Mouse (Mus musculus): Measurements from ENCODE around the gene Cryz. TPM values are rescaled to one million over a fixed set of nuclear protein-coding genes. Genes with fewer than 3 reads are reported as not detected.
A peak's percentile ranks its signal among the peaks of the same experiment; 100 is the strongest.

The Cryz gene
- polyA plus RNA-seq, 1 experiment from 2014 or later, result 9.2 TPM

DNA sequence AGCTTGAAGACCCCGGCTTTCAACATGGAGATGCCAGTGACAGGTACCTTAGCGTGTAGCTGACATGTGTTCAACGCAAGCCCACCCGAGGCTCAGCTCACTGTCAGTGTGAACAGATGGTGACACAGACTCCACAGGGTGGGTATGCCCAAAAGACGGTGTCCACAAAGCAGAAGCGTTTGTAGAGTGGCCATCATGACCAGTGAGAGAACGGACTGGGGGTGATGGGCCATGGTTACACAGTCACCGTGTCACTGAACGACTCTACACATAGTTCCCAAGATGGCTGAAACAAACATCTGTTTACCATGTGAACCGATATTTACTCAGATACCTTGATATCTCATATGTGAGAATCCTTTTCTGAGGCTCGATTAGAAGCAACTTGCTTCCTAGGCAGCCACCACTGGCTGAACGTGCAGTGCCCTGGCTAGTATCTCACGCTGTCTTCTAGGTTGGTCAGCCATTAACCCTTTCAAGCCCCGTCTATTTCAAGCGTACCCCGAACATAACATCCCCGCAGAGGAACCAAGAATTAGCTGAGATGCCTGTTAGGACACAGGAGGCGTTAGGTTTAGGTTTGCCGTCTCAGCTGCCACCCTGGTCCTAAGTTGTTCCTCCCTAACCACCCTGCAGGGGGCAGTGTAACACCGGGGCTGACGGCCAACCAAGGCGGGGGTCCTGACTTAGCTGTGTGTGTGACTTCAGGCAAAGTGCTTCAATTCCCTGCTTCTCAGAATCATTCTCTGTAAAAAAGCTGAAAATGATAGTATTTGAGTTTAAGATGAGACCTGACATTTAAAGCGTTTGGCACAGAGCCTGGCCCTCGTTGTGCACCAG is 56.3 kb downstream of the Cryz start:
- Histone ChIP-seq H3K4me1 (replicated peaks) (0 out of 2 replicates have a peak, but pooled peaks cover 3% of the 10 kb centered on the region), H3K27me3 (peaks cover 29% of the 10 kb centered on the region), H3K9ac (no peak overlapping the region), H3K9me3 (replicated peaks) (no peaks in the 10 kb centered on the region), H3K36me3 (no peaks in the 10 kb centered on the region), H3K4me2 (no peak overlapping the region), H3K4me3 (no peak overlapping the region), H3K27ac (no peak overlapping the region)
- ATAC-seq (replicated peaks; ENCODE audit: insufficient number of reproducible peaks, insufficient read depth, low FRiP score, low read depth), result no peak
- 42% methylated on average over 24 of the region's 24 CpGs for WGBS

DNA sequence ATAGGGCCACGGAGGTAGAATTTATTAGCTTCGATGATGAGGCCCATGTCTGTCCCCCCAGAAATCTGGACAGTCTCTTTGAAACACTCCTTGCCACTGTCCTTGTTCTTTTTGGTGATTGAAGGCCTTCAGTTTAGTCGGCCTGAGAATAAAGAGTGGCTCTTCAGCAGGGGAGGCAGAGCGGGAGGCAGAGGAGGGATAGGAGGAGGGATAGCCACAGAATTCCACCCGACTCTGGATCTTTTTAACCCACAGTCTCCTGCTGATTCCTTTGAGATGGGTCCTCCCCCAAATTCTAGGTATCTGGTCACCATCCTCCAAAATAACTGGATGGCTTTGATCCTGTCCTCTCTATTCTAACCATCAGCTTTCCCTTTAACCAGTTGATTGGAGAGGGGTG is 56.9 kb downstream of the Cryz start:
- ATAC-seq (replicated peaks; ENCODE audit: insufficient number of reproducible peaks, insufficient read depth, low FRiP score, low read depth), result no peak
- Histone ChIP-seq H3K9me3 (replicated peaks) (no peaks in the 10 kb centered on the region), H3K27ac (no peak overlapping the region), H3K4me1 (replicated peaks) (0 out of 2 replicates have a peak, but pooled peaks cover 3% of the 10 kb centered on the region), H3K36me3 (no peaks in the 10 kb centered on the region), H3K4me2 (no peak overlapping the region), H3K9ac (no peak overlapping the region), H3K4me3 (no peak overlapping the region), H3K27me3 (peaks cover 29% of the 10 kb centered on the region)
- 68% methylated on average over 5 of the region's 5 CpGs for WGBS

DNA sequence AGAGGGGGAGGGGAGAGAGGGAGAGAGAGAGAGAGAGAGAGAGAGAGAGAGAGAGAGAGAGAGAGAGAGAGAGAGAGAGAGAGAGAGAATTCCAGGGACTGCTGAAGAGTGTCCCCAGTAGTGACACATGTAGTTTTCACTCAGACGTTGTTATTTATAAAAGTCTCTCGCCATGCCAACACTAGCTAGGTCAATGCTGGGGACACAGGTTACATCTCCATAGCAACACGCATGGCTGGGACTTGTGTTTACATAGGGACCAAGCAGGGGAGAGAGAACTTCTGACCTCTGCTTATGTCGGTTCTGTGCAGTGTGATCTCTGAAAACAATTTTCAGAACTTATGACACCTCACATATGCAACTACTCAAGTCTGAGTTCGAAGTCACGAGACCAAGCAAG is 57.8 kb downstream of the Cryz start:
- Histone ChIP-seq H3K27me3 (peaks cover 29% of the 10 kb centered on the region), H3K4me3 (no peak overlapping the region), H3K9me3 (replicated peaks) (no peaks in the 10 kb centered on the region), H3K27ac (no peak overlapping the region), H3K4me1 (replicated peaks) (0 out of 2 replicates have a peak, but pooled peaks cover 3% of the 10 kb centered on the region), H3K4me2 (no peak overlapping the region), H3K9ac (no peak overlapping the region), H3K36me3 (no peaks in the 10 kb centered on the region)
- ATAC-seq (replicated peaks; ENCODE audit: insufficient number of reproducible peaks, insufficient read depth, low FRiP score, low read depth), result no peak
- 51% methylated on average over 6 of the region's 6 CpGs for WGBS

DNA sequence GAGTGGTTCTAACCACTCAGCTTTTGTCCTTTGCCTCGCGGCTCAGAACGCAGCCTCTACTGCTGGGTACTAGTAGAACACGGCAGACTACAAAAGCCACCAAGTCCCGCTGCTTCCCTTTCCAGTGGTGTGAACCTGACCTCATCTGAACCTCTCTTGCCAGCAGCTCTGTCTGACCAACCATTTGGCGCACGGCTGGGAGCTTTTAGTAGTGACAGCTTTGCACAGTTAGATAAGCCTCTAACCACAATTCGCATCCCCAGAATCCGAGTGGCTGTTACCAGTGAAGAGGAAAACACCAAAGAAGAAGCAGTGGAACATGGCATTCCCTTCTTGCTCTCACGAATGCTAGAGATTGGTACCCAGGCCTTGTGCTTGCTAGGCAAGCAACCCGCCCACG is 58.4 kb downstream of the Cryz start:
- no peak overlapping the region for H3K27ac ChIP-seq
- no peaks in the 10 kb centered on the region for H3K36me3 ChIP-seq
- 47% methylated on average over 12 of the region's 12 CpGs for WGBS
- H3K9me3 ChIP-seq (replicated peaks), result no peaks in the 10 kb centered on the region
- ATAC-seq (replicated peaks; ENCODE audit: insufficient number of reproducible peaks, insufficient read depth, low FRiP score, low read depth), result no peak
- 0 out of 2 replicates have a peak, but pooled peaks cover 3% of the 10 kb centered on the region for H3K4me1 ChIP-seq (replicated peaks)
- H3K4me2 ChIP-seq, result no peak overlapping the region
- H3K4me3 ChIP-seq, result no peak overlapping the region
- no peak overlapping the region for H3K9ac ChIP-seq
- peaks cover 25% of the 10 kb centered on the region for H3K27me3 ChIP-seq

DNA sequence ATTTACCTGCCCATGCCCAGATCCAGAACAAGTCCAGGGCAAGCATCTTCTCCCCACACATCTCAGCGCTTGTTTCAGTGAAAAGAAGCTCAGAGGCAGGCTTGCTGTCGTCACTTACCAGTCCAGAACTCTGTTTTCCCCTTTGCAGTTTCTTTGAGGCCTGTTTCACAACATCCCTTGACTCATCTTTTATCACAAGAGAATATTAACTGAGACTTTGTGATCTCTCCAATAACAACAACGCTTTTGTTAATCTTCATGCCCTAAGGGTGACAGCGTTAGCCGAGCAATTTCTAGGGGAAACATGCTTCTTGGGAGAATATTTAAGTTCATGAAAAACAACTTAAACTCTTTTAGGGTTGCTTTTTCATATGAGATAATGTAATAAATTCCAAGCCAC is 59.2 kb downstream of the Cryz start:
- no peak for ATAC-seq (replicated peaks; ENCODE audit: insufficient number of reproducible peaks, insufficient read depth, low FRiP score, low read depth)
- Histone ChIP-seq H3K36me3 (no peaks in the 10 kb centered on the region), H3K4me2 (no peak overlapping the region), H3K9ac (no peak overlapping the region), H3K9me3 (replicated peaks) (no peaks in the 10 kb centered on the region), H3K4me1 (replicated peaks) (0 out of 2 replicates have a peak, but pooled peaks cover 3% of the 10 kb centered on the region), H3K27ac (no peak overlapping the region), H3K27me3 (peaks cover 23% of the 10 kb centered on the region), H3K4me3 (no peak overlapping the region)
- WGBS, result 76% methylated on average over 5 of the region's 5 CpGs

DNA sequence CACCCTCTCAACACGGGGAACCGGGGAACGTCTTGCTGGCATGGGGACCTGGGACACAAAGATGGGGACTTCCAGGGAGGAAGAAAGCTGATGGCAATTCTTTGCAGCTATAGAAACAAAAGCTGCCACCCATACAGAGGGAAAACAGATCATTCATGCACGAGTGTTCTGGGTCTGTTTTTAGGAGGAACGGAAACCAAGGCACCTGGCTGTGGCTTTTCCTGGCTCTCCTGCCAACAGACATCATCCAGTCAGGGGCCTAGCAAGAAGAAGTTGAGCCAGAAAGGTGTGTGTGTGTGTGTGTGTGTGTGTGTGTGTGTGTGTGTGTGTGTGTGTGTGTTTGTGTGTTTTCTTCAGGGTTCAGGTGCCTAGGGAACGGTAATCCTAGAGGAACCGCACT is 67.0 kb downstream of the Cryz start, which contains the start of gene Erich3:
Erich3 (plus strand) TSS at position 315 of the 400 bp plus-strand sequence.
- H3K9ac ChIP-seq, result peak within 1 kb of the TSS; percentile 31; the same call in 1 of the 2 replicates
- H3K9me3 ChIP-seq (replicated peaks), result no peaks in the 10 kb centered on the region
- peaks cover 36% of the 10 kb centered on the region for H3K27me3 ChIP-seq
- peak within 1 kb of the TSS; percentile 50 for H3K4me3 ChIP-seq
- 45% methylated on average over 7 of the region's 7 CpGs for WGBS
- no peak within 1 kb of the TSS for H3K27ac ChIP-seq
- no peak for ATAC-seq (replicated peaks; ENCODE audit: insufficient number of reproducible peaks, insufficient read depth, low FRiP score, low read depth)
- H3K4me1 ChIP-seq (replicated peaks), result peaks cover 10% of the 10 kb centered on the region
- no peaks in the 10 kb centered on the region for H3K36me3 ChIP-seq
- H3K4me2 ChIP-seq, result peak within 1 kb of the TSS; percentile 82

DNA sequence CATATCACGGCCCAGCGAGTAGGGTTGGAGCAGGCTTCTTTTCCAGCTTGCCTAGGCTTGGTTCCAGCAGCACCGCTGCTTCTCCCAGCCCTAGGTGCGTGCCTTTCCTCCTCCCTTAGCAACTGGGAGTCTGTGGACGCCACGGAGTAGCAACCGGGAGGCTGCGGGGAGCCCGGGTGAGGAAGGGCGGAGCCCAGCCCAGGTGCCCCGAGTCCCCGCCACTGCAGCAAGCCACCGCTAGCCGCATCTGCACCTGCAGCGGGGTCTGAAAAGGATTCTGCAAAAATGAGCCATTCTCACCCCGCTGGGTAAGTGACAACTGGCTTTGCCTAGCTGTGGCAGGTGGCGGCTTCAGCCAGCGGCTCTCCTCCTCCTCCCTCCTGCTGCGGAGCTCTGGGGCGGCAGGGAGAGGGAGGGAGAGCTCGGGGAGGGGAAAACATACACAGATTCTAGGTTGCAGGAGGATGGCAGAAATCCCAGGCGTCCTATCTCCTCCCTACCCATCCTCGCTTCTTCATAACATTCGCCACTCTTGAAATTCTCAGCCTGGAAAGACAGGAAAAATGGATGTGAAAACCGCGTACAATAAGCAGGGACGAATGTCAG is 67.6 kb downstream of the Cryz start:
- H3K9ac ChIP-seq, result peak overlapping the region; percentile 31; the same call in 1 of the 2 replicates
- H3K9me3 ChIP-seq (replicated peaks), result no peaks in the 10 kb centered on the region
- 3% methylated on average over 25 of the region's 27 CpGs for WGBS
- peak overlapping the region; percentile 50 for H3K4me3 ChIP-seq
- H3K4me2 ChIP-seq, result peak overlapping the region; percentile 82
- H3K4me1 ChIP-seq (replicated peaks), result peaks cover 10% of the 10 kb centered on the region
- H3K27ac ChIP-seq, result no peak overlapping the region
- no peaks in the 10 kb centered on the region for H3K36me3 ChIP-seq
- H3K27me3 ChIP-seq, result peaks cover 36% of the 10 kb centered on the region
- ATAC-seq (replicated peaks; ENCODE audit: insufficient number of reproducible peaks, insufficient read depth, low FRiP score, low read depth), result peak; percentile 58; the same call in 1 of the 2 replicates

DNA sequence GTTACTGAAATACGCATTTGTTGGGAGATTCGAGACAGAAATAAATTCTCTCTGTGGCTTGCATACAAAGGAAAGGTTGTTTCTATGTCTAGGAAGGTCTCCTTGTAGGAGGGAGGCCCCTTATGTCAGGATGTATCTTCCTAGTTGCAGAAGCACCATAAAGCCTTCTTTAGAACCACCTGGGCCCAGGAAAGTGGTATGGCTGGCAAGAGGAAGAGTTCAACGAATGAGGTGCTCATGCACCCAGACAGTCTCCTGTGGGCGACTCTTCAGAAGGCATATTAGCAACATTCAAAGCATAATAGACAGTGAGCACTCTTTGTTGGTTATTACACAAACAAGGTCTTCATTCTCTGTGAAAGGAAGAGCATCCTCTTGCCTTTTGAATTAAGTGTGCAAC is 68.1 kb downstream of the Cryz start:
- Histone ChIP-seq H3K27me3 (peaks cover 36% of the 10 kb centered on the region), H3K36me3 (no peaks in the 10 kb centered on the region), H3K27ac (no peak overlapping the region), H3K4me1 (replicated peaks) (peaks cover 10% of the 10 kb centered on the region), H3K4me3 (peak overlapping the region; percentile 50; the same call in 1 of the 2 replicates), H3K9me3 (replicated peaks) (no peaks in the 10 kb centered on the region), H3K9ac (no peak overlapping the region), H3K4me2 (peak overlapping the region; percentile 82)
- ATAC-seq (replicated peaks; ENCODE audit: insufficient number of reproducible peaks, insufficient read depth, low FRiP score, low read depth), result no peak
- WGBS, result 36% methylated on average over 4 of the region's 4 CpGs

DNA sequence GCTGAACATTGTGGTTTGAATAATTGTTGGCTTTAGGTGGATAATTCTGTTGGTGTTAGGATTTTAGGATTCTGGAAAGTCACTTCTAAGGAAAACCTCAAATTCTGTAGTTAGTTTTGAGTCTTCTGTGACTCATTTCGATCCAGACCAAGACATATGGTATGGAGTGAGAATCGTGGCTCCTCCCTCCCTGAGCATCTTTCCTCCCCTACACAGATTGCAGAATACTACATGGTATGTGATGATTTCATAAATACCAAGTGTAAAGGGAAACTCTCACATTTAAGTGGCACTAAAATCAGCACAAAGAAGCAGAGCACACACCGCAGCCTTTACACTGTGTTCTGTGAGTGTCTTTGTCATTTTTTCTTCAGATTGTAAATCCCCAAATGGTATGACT is 72.0 kb downstream of the Cryz start:
- no peak for ATAC-seq (replicated peaks; ENCODE audit: insufficient number of reproducible peaks, insufficient read depth, low FRiP score, low read depth)
- WGBS, result 73% methylated on average over 3 of the region's 3 CpGs
- H3K4me2 ChIP-seq, result no peak overlapping the region
- peaks cover 9% of the 10 kb centered on the region for H3K4me1 ChIP-seq (replicated peaks)
- no peaks in the 10 kb centered on the region for H3K36me3 ChIP-seq
- no peak overlapping the region for H3K4me3 ChIP-seq
- H3K9me3 ChIP-seq (replicated peaks), result no peaks in the 10 kb centered on the region
- H3K27me3 ChIP-seq, result peaks cover 26% of the 10 kb centered on the region
- H3K27ac ChIP-seq, result no peak overlapping the region
- H3K9ac ChIP-seq, result no peak overlapping the region

DNA sequence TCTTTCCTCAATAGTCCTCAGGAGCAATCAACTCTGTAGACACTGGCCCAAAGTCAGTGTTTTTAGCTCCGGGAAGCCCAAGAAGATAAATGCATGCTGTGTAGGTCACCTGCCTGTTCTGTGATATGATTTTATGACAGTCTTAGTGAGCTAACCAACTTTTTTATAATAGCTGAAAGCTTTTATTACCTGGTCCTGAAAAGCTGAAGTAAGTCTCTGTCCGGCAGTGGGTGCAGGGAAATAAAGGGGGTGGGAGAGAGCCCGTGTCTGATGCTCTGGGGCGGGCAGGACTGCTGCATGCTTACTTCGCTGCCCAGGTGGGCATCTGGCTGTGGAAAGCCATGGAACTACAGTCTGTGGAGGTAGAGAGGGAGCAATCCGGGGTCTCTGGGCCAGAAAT is 74.1 kb downstream of the Cryz start:
- peaks cover 6% of the 10 kb centered on the region; the same call in 1 of the 2 replicates for H3K27me3 ChIP-seq
- ATAC-seq (replicated peaks; ENCODE audit: insufficient number of reproducible peaks, insufficient read depth, low FRiP score, low read depth), result no peak
- WGBS, result 80% methylated on average over 6 of the region's 6 CpGs

DNA sequence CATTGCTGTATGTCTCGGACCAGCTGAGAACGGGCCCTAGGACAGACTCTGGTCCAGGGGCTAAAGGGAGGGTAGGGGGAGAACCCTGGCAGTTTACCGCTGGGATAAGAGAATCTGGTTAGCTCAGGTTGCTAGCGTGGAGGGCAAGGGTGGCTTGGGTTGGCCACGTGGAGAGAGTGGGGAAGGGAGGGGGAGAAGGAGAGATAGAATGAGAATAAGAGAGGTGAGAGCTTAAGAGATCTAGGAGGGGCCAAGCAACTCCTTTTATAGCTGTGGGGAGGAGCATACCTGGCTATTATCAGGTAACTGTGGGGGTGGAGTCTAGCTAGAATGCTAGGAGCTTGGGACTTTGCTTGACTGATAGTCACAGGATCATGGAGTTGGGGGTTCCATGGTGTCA is 74.5 kb downstream of the Cryz start:
- no peak for ATAC-seq (replicated peaks; ENCODE audit: insufficient number of reproducible peaks, insufficient read depth, low FRiP score, low read depth)
- Histone ChIP-seq H3K36me3 (no peaks in the 10 kb centered on the region), H3K4me3 (no peak overlapping the region), H3K9ac (no peak overlapping the region), H3K9me3 (replicated peaks) (no peaks in the 10 kb centered on the region), H3K27ac (no peak overlapping the region), H3K27me3 (peaks cover 1% of the 10 kb centered on the region; the same call in 1 of the 2 replicates), H3K4me2 (no peak overlapping the region), H3K4me1 (replicated peaks) (no peaks in the 10 kb centered on the region)
- 68% methylated on average over 5 of the region's 5 CpGs for WGBS

More for the DNA sequence above, 74.1 kb downstream of the Cryz start:
- no peak overlapping the region for H3K4me3 ChIP-seq
- no peaks in the 10 kb centered on the region for H3K36me3 ChIP-seq
- no peak overlapping the region for H3K27ac ChIP-seq
- no peak overlapping the region for H3K9ac ChIP-seq
- H3K4me1 ChIP-seq (replicated peaks), result no peaks in the 10 kb centered on the region
- no peak overlapping the region for H3K4me2 ChIP-seq
- H3K9me3 ChIP-seq (replicated peaks), result no peaks in the 10 kb centered on the region
